Mouse (Mus musculus) adrenal gland, postnatal 25 days (tissue): ENCODE data around the gene Tom1l1. TPM values are rescaled to one million over a fixed set of nuclear protein-coding genes. Genes with fewer than 3 reads are reported as not detected.
A peak's percentile ranks its signal among the peaks of the same experiment; 100 is the strongest.
"Not testable (repeated sequence)": the region's sequence is repeated elsewhere in the genome, so short reads cannot be mapped to it uniquely, and the experiment has no call there.

Experiments used
- DNase-seq: peaks from one replicate; pipeline ENCODE4 v3.0.0; 2021; ENCODE audit warnings: mixed read lengths
- long read RNA-seq: library from polyadenylated mRNA; stranded (forward); transcript quantifications from one replicate; pipeline ENCODE4 v2.0.0, GENCODE M21; 2021
- total RNA-seq: library from RNA; stranded (reverse); gene quantifications from 2 replicates; pipeline ENCODE4 v1.2.3, GENCODE M21; 2021

The Tom1l1 gene
- 71.5 and 72.6 TPM in 2 replicates for total RNA-seq
- long read RNA-seq, full-length matches to known transcripts, result 22 of 28 reads
- long read RNA-seq, partial matches to known transcripts, result 3 of 28 reads
- long read RNA-seq, other reads (novel, unspliced or antisense), result 3 of 28 reads

DNA sequence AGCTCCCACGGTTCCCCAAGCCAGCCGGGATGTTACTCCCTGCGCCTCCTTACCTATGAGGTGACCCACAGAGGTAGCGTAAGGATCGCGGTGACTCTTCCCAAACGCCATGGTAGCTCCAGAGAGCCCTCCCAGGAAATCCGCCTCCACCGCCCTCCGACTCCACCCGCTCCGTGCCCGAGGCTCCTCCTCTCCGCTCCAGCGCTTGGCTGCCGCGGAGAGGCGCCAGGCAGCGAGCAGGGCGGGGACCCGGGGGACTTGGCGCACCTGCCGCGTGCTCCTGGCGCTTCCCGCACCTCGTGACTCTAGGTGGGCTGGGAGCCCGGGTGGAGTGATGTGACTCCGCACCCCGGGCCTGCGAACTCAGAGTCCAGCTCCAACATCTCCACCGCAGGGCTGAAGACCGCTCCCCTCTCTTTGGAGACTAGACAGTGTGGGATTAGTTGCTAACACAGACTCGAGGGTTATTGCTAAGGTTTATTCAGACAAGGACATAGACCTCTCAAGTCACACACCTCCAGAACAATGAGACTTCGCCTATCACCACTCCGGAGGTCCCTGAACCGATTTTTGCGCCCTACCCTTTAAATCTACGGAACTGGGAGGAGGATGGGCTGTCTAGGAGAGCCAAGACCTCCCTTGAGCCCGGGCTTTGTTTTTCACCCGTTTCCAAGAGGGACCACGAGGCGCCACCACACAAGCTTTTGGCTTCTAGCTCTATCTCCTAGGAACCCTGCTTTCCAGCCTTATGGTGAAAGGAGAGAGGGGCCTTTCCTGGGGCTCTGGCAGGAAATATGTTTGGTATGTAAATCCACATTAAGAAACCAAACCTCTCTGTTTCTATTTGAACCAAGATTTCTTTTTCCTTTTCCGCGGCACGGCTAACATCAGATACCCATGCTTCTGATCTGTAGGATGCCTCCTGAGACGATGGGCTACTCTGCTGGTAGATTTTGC lies at the start of gene Tom1l1:
Gene Tom1l1 (minus strand): TSS at position 907 of the 957 bp plus-strand sequence.
- peak; percentile 84 for DNase-seq

DNA sequence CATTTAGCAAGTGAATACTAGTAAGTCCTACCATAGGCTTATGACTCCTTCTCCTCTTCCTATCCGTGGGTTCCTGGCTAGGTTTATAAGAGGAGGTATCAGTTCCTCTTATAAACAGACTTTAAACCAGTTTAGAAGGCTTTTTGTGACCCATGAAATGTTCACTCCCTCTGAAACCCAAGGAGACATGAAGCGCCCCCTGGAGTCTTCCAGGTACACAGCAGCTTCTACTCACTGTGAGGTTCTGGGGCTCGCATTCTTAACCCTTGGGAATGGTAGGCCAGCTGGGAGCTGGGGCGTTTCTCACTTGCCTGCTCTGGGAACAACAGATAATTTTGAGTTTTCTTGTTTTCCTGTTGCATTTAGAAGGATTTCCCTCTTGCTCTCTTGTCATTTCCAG lies 45.4 kb upstream of the Tom1l1 start:
- no peak for DNase-seq

DNA sequence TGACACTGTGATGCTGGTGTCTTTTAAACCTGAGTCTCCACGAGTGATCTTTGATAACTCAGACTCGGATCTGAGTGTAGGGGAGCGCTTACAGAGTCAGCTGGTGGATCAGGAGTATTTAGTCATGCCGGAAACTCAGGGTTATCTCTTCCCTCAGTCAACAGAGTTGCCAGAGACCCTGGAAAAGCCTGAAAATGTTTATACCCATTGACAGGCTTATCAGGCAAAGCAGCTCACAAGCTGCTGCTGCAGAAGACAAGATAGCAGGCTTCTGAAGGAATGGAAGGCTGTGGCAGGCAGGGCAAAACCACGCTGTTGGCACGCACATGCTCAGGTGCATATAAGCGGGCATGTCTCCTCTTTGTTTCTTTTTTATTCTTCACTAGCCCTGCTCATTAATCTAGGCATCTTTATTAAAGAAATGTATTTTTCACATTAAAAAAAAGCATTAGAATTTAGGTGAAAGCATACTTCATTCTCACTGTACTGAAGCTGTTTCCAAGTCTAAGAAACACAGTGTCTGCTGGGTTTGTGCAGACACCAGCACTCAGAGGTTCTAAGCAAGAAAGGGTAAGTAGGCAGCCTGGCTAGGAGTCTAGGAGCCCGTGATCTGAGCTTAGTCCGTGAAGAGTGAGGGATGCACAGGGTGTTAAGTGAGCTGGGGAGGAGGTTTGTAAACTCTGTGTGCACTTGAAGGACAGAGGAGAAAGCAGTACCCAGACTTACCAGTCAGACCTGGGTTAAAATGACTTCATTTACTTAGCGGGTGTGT lies 39.4 kb upstream of the Tom1l1 start:
- DNase-seq, result no peak

DNA sequence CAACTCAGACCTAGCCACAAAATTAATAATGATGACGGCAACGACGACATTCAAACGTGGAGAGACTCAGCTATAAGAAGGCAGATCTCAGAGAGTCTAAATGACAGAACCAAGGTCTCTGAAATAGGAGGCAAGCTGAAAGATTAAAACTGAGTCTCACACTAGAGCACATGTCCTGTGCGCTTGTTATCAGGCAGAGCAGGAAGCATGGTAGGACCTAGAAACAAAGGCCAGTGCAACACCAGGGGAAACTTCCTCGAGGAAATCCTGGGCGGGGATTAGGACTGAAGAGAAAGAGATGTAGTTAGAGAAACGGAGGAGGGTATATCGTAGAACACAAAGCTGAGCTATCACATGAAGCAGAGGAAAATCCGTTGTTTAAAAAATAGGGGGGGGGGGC lies 38.6 kb upstream of the Tom1l1 start:
- DNase-seq, result no peak

DNA sequence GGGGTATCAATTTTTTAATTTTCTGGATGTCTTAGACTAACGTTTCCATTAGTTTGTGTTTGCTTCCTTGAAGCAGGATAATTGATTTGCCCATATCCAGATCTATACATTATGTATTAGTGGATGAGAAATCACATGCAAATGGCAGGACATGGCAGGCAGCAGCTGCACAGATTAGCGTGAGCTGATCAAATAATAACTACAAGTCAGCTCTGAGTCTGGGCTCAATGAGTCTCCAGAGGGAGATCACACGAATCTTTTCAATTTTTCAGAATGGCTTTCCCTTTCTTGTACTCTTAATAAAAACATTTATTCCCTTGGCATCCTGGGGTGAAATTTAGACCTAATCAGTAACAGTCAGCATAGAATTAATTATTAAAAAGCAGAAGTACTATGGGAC lies 34.1 kb upstream of the Tom1l1 start:
- DNase-seq, result no peak

DNA sequence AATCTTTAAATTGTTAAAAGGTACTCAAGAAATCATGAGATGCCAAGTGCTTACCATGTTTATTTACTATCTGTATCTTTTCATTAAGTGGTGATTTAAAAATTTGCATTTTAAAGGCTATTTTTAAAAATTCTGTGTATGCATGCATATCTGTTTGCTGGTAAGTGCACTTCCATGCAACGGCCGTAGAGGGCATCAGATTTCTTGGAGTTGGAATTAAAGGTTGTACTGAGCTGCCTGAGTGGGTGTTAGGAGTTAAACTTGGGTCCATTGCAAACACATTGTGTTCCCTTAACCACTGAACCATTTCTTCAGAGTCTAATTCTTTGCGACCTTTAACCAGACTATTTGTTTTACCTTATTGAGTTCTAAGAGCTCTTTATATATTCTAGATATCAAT lies 29.6 kb upstream of the Tom1l1 start:
- DNase-seq, result no peak

DNA sequence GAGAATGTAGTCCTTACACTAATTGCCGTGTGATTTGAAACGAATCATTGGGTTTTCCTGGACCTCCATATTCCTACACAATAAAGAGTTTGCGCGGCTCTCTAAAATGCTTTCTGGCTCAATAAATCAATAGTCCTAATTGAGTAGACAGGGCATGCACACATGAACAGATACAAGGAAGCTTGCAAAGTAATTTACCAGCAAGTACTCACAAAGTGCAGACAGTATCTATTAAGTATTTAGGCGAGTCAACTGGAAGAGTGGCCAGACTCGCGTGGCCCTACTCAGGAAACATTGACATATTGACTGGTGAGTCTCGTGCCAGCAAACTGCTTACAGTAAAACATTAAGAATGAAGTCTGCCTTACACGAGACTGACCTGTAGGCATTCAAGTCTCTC lies 23.4 kb upstream of the Tom1l1 start:
- no peak for DNase-seq

DNA sequence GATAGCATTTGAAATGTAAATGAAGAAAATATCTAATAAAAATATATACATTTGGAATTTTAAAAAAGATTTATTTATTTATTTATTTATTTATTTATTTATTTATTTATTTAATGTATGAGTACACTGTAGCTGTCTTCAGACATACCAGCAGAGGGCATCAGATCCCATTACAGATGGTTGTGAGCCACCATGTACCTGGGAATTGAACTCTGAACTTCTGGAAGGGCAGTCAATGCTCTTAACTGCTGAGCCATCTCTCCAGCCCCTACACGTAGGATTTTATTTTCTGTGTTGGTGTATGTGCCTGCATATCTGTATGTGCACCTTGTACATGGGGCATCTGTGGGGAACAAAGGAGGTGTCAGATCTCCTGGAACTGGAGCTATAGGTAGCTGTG lies 19.0 kb upstream of the Tom1l1 start:
- DNase-seq, result not testable (repeated sequence)

DNA sequence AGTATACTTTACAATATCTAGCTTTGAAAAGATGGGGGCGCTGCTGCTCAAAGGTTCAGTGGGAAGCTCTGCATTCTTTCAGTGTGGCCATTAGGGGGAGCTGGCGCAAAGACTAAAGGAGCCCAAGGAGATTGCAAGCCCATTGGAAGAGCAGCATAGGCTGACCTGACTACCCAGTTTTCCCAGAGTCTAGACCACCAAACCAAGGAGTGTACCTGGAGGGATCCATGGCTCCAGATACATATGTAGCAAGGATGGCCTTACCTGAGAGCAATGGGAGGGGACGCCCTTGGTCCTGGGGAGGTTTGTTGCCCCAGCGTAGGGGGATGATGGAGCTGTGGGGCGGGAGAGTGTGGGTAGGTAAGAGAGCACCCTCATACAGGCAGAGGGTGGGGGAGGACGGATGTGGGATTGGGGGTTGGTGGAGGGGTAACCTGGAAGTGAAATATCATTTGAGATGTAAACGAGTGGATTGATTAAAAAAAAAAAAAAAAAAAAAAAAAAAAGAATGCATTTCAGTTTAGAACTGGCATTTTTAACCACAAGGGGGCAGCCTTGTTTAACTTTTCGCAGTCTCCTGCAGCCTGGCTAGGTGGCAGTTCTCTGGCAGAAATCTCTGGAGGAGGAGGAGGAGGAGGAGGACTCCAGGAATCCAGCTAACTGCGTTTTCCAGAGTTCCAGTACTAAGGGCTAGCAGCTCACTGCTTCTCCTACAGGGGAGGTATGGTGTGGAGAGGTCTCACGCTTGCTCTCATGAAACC lies 9.5 kb upstream of the Tom1l1 start:
- peak; percentile 66 for DNase-seq

DNA sequence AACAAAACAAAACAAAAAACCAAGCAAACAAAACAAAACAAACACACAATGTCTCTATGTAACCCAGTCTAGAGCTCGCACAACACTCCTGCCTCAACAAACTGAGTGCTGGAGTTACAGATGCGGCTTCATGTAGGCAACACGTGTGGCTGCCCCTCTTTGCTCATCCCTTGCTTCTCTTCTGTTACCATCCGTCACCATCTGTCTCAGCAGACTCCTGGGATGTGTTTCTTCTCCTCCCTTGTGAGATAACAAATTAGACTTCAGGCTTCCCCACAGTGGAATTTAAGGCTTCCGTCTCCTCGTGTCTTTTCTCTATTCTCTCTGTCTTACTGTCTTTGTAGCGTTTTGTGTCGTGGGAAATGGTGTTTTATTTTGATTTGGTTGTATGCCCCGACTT lies 7.6 kb upstream of the Tom1l1 start:
- no peak for DNase-seq

DNA sequence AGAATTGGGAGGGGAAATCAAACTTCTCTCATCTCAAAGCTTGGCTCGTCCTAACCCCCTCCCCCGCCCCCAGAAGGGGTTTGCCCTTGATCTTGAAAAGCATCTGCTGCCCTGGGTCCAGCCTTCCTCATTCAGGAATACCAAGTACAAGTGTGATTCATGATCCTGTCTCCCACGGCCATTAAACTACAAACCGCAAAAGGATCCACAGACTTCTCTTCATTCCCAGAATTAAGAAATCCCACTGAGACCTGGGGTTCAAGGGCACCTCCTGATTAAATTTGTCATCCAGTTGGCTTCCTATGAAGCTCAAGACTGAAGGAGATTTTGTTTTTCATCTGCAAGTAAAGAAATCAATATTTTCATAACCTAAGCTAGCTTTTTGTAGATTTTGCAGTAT lies 6.0 kb upstream of the Tom1l1 start:
- DNase-seq, result no peak

DNA sequence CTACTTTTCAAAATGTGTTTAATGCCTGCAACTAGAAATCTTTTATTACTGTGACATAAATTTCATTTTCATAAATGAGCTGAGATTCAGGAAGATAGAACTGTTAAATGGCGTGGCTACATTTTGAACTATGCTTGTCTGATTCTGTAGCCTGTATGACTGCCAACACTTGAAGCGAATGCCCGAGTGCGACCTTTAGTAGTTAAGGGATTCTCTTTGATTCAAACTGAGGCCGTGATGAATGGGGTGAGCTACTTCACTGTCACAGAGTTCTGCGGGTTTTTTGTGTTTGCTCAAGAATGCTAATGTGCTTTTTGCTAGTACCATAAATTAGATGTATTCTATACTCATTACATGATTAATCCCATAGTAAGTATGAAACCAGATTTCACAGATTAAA lies 2.2 kb upstream of the Tom1l1 start:
- DNase-seq, result no peak

DNA sequence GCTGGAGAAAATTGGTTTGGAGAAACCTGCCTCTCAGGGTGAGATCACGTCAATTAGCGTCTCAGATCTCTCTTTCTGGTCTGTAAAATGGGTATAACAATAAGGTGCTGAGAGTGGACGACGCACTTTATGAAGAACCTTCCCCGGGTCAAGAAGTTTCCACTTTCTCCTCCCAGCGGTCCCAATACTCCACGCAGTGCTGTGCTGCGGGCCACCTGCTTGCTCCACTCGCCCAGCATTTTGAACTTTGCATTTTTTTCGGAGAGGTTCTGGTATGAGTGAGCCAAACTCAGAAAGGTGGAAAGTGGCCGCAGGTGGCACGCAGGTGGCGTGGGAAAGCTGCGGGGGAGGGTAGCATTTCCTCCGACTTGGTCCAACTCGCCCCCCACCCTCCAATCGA lies 1.1 kb downstream of the Tom1l1 start:
- DNase-seq, result no peak

DNA sequence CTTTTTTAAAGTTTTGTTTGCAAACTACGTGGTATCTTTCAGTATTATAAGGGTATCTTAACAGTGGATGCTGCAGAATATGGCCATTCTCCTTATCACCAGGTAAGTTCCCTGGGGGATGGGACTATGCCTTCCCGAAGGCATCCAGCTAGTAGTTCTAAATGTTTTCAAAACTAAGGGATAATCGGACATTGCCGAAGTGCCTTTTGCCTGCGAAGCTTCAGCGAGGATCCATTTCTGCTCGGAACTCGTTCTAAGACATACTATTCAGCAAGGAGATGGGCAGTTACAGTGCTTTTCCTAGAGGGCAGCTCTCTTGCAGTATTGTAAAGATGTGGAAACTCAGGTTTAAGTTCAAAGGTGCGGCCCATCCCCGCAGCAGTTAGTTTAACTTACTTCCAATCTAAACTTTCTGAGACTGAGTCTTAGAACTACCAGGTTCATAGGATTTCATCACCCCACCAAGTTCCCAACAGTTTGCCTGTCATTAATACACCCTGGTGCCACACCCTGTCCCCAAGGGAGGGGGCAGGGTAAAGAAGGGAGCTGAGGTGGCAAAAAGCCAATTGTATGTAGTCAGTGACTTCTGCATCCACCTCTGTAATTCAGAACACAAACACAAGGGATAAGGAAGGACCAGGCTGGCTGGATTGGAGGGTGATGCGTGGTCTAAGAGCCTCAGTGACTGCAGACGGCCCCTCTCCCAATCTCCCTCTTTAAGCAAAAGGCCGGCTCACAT lies 1.7 kb downstream of the Tom1l1 start:
- no peak for DNase-seq

DNA sequence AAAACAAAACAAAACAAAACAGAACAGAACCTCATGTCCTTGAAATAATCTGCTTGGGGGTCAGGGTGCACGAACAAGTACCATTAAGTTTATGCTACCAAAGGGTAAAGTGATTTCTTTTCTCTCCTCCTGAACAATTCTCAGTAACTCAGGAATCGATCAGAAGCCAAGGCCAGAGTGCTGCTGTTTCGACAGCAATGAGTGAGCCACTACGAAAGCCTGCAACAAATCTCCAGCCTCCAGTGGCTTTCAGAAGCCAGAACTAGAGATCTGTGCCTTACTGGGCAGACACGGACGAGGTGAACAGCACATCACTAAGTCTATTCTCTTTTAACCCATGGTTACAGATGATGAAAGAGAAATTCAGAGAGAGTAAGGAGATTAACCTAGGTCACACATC lies 3.0 kb downstream of the Tom1l1 start:
- no peak for DNase-seq

DNA sequence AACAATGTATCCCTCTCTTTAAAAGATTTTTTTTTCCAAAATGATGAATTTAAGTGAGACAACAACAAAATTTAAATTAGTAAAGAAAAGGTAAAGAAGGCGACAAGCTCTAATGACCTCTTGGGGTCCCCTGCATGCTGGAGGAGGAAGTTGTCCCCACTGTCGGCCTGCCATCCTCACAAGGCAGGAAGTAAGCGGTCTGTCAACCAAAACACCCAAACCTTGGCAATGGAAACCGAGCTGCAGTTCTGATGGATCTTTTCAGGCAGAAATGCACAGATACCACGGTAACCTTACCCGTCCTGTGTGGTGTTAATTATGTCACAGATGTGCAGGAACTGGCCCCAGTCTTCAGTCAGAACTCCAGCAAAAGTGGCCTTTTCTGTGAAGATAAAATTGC lies 3.4 kb downstream of the Tom1l1 start:
- no peak for DNase-seq

DNA sequence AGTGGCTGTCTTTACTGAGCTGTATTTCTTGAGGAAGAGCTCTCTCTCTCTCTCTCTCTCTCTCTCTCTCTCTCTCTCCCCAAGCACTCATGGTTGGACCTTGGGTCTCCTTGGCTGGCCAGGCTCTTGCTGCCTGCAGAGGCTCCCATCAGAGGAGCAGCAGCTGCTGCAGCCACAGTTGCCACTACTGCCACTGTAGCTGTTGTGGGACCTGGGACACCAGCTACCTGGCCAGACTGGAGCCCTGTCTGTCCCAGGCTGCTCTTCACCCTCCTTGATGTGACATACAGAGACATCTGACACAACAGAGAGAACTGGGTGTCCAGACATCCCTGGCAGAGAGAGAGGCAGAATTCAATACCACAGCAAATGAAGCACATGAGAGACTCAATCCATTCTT lies 7.0 kb downstream of the Tom1l1 start:
- no peak for DNase-seq

DNA sequence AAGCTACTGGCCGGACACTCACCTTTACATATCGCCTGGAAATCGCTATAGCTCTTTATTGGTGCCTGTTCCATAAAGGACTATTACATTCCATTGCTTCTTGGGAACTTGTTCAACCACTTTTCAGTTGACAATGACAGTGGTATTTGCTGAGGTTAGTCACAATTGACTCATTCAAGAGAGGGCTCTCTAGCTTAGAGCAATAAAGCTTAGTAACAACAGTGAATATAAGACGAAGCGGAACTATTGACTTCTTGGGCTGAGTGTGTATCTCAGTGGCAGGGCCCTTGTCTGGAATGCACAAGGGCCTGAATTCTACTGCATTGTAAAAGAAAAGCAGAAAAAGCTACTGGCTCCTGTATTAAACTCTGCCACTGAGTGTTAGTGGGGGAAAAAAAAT lies 9.6 kb downstream of the Tom1l1 start:
- DNase-seq, result no peak

DNA sequence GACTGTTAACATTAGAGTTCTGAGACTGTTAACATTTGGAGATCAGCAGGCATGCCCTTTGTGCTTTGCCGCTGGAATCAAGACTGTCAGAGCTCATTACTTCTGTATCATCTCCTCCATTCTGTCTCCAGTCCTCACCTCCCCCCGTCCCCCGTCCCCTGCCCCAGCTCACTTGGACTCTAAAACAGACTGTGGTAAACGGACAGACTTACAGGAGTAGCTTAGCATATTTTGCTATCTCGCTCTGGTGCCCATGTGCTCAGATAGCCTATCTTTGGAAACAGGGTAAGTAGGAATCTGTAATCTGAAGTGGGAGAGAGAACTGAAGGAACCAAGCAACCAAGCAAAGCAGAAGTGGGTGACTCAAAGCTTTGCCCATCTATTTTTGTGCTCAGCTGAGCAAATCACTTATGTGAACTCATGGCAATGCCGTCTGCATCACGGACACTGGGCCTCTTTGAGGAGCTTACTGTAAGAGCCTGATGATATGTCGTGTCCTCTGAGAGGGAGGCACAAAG lies 10.3 kb downstream of the Tom1l1 start:
- DNase-seq, result no peak

DNA sequence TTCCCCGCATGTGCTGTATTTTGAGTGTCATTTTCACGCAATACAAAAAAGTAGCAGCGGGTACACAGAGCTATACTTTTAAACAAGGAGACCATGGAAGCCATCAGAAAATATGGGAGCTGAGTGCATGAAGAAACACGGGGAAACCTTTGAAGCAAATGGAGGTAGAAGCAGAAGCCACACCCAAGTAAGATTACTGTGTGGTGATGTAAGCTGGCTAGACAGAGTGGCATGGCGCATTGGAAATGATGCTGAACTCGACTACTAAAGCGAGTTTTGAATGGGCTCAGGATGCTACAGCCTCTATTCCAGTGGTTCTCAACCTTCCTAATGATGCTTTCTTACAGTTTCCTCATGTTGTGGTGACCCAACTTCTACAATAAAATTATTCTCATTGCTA lies 11.1 kb downstream of the Tom1l1 start:
- no peak for DNase-seq

DNA sequence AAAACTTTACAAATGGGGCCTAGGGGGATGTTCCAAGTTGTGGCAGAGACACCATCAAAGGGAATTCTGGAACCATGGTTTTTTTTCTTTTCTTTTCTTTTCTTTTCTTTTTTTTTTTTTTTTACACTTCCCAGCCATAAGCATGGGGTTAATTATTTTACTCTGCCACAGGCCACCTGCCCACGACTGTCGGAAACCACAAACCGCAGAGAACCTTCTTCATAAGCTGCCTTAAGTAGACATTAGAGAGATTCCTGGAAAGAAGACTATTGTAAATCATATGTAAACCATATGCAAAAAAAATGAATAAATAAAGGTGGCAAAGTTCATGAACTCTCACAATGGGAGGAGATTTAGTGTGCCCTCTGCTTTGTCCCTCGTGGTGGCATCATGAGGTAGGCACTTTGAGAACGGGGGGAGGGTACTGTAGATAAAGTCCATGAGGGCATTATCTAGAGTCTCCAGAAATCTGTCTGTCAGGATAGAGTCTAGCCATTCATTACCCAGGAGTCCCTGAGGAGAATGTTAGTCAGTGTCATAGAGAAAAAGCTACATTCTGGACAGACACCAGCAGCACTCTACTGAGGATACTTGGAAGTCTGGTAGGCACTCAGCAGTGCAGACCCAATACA lies 12.6 kb downstream of the Tom1l1 start:
- DNase-seq, result no peak
